Mouse (Mus musculus) testis, adult 2 months (tissue): Measurements from ENCODE around the gene Sidt2.
A peak's percentile ranks its signal among the peaks of the same experiment; 100 is the strongest.

Experiments used
- CTCF ChIP-seq: fragments of 200-500 bp; IDR thresholded peaks from 2 replicates; pipeline ENCODE4 v1.5.1; 2012; ENCODE audit warnings: low read depth, mild to moderate bottlenecking, inconsistent platforms, low read length, moderate library complexity; ENCODE audit not compliant: control insufficient read depth, insufficient read depth, insufficient replicate concordance
- POLR2A ChIP-seq: fragments of 200-500 bp; IDR thresholded peaks from 2 replicates; pipeline ENCODE4 v1.6.1; 2012; ENCODE audit warnings: low read depth, mild to moderate bottlenecking, inconsistent platforms, low read length, moderate library complexity; ENCODE audit not compliant: control insufficient read depth

- TF ChIP-seq CTCF, result no peak
- peak; percentile 83 for TF ChIP-seq POLR2A
These were observed 29.6 kb upstream of the Sidt2 start for GRCm38 (mm10) chr9:45984409-45985228.
